Mouse (Mus musculus) C2C12 (cell line): Measurements from ENCODE around the gene Immp2l. TPM values are rescaled to one million over a fixed set of nuclear protein-coding genes. Genes with fewer than 3 reads are reported as not detected.

Experiments
- H3K27me3 ChIP-seq: one replicate; pipeline ENCODE4 v1.6.1; 2011; ENCODE audit not compliant: control insufficient read depth, insufficient read depth, insufficient read length
- H3K36me3 ChIP-seq: one replicate; pipeline ENCODE4 v1.6.1; 2011; ENCODE audit not compliant: control insufficient read depth, insufficient read depth
- H3K4me3 ChIP-seq: one replicate; pipeline ENCODE4 v1.5.1; 2011; ENCODE audit warnings: mild to moderate bottlenecking, control low read depth; ENCODE audit not compliant: poor library complexity, insufficient read depth, severe bottlenecking
- H3K79me2 ChIP-seq: one replicate; pipeline ENCODE4 v1.6.1; 2011; ENCODE audit not compliant: control insufficient read depth, insufficient read depth
- H3K79me3 ChIP-seq: one replicate; pipeline ENCODE4 v1.6.1; 2011; ENCODE audit warnings: low read depth, control low read depth
- H3ac ChIP-seq: one replicate; pipeline ENCODE3; 2011; ENCODE audit warnings: low read depth; ENCODE audit not compliant: control insufficient read depth, insufficient read length
- CEBPB ChIP-seq: IDR thresholded peaks from one replicate; pipeline ENCODE4 v1.6.1; 2011; ENCODE audit warnings: low read depth, mild to moderate bottlenecking, control low read depth, moderate library complexity
- CTCF ChIP-seq: IDR thresholded peaks from one replicate; pipeline ENCODE4 v1.5.1; 2011; ENCODE audit not compliant: control insufficient read depth, insufficient read depth, insufficient read length
- FOSL1 ChIP-seq: IDR thresholded peaks from one replicate; pipeline ENCODE4 v1.8.0; 2011; ENCODE audit warnings: mild to moderate bottlenecking, low read length; ENCODE audit not compliant: poor library complexity, insufficient read depth, severe bottlenecking
- MAX ChIP-seq: IDR thresholded peaks from one replicate; pipeline ENCODE4 v1.6.1; 2011; ENCODE audit warnings: mild to moderate bottlenecking, control low read depth
- MYOD1 ChIP-seq: IDR thresholded peaks from one replicate; pipeline ENCODE4 v1.6.1; 2011; ENCODE audit warnings: low read depth; ENCODE audit not compliant: control insufficient read depth, insufficient read length
- MYOG ChIP-seq: IDR thresholded peaks from one replicate; pipeline ENCODE4 v1.6.1; 2011; ENCODE audit not compliant: control insufficient read depth, insufficient read length; ENCODE audit errors: extremely low read depth
- USF1 ChIP-seq: IDR thresholded peaks from one replicate; pipeline ENCODE4 v1.6.1; 2011; ENCODE audit warnings: low read depth, mild to moderate bottlenecking, control low read depth, moderate library complexity
- polyA plus RNA-seq: library from polyadenylated mRNA; unstranded; fragments of >200 nt; fragmentation: generic; extraction: Trizol; gene quantifications from one replicate; pipeline ENCODE4 v1.2.1, GENCODE M21; 2012; ENCODE audit warnings: missing spikeins

The Immp2l gene
- polyA plus RNA-seq, 1 experiment, result 6.2 TPM

DNA sequence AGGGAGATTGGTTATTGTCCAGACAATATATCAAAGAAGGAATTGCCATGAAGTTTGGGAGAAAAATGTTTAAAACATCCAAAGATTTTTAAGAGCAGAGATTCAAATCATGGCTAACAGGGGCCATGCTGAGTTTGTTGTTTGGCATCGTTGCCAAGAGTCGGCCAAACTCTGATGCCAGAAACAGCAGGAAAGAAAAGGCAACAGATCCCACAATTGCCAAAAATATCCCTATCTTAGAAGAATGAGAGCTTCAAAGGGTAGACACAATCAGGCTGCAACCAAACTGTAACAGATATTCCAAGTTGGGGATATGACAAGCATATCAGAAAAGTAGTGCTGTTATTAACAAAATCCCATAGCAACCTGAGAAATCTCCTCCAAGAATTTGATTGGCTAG, 686.7 kb downstream of the Immp2l start:
- Histone ChIP-seq H3ac (no peak overlapping the region), H3K36me3 (no peaks in the 10 kb centered on the region), H3K4me3 (no peak overlapping the region), H3K27me3 (no peaks in the 10 kb centered on the region), H3K79me3 (no peaks in the 10 kb centered on the region), H3K79me2 (no peaks in the 10 kb centered on the region)
- no peak for TF ChIP-seq USF1

DNA sequence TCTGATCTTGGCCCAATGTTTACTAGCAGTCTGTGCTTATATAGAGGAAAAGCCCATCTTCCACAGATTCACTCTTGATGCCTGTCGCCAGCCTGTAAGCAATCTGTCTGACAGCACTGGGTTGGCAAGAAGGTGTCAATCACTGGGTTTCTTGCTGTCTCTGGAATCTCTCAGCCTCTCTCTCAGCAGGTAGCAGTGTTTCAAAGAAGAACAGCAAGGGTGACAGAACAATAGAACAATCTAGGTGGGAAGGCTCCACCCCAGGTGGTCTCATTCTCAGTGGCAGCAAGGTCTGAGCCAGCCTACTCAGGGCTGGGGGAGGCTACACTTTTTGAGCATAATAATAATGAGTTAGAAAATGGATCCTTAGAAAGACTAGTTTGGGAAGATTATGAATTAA, 693.1 kb downstream of the Immp2l start:
- H3K4me3 ChIP-seq, result no peak overlapping the region
- no peaks in the 10 kb centered on the region for H3K79me3 ChIP-seq
- TF ChIP-seq MYOG, result no peak
- no peak for TF ChIP-seq USF1
- no peak for TF ChIP-seq CEBPB
- TF ChIP-seq CTCF, result no peak
- TF ChIP-seq MAX, result no peak
- TF ChIP-seq FOSL1, result no peak
- no peak for TF ChIP-seq MYOD1
- H3K27me3 ChIP-seq, result no peaks in the 10 kb centered on the region
- no peaks in the 10 kb centered on the region for H3K36me3 ChIP-seq
- no peaks in the 10 kb centered on the region for H3K79me2 ChIP-seq
- H3ac ChIP-seq, result no peak overlapping the region

DNA sequence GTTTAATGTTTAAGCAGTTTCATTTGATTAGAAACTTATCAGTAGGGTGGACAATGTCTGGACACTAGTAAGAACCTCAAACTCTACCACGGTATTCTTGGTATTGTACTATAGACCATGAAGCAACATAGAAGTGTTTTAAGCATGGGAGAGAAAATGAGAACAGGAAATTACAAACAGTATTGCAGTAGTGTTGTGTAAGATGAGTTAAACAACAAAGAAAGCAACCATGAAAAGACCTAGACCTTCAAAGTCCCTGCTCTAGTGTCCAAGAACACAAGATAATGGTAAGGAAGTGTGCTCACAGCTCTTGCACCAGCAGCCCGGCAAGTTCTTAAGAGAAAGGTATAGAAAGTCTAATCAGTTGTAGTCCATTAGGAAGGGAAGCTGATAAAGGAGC, 700.7 kb downstream of the Immp2l start:
- Histone ChIP-seq H3ac (no peak overlapping the region), H3K36me3 (no peaks in the 10 kb centered on the region), H3K27me3 (no peaks in the 10 kb centered on the region), H3K4me3 (no peak overlapping the region), H3K79me3 (no peaks in the 10 kb centered on the region), H3K79me2 (no peaks in the 10 kb centered on the region)
- TF ChIP-seq FOSL1 (no peak), CEBPB (no peak), USF1 (no peak), MYOG (no peak), MAX (no peak), MYOD1 (no peak), CTCF (no peak)

DNA sequence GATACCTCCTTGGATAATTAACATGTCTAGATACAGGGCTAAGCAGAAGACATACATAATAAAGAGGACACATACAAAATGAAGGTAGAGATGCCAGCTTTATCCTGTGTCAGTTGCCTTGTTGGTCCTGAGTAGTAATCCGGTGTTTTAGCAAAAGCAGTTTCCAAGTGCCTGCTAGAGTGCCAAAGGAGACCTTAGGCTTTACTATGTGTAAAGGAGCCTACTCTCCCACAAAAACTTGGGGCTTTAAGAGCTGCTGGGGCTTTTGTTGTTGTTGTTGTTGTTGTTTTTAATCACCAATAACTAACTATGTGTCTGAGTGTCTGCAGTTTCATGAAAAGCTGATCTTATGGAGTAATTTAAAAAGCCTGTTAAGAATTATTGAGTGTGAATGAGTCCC, 702.8 kb downstream of the Immp2l start:
- H3K79me3 ChIP-seq, result no peaks in the 10 kb centered on the region
- no peak overlapping the region for H3ac ChIP-seq
- H3K27me3 ChIP-seq, result no peaks in the 10 kb centered on the region
- H3K36me3 ChIP-seq, result no peaks in the 10 kb centered on the region
- no peaks in the 10 kb centered on the region for H3K79me2 ChIP-seq
- no peak for TF ChIP-seq MYOD1
- TF ChIP-seq MAX, result no peak
- no peak for TF ChIP-seq CTCF
- no peak for TF ChIP-seq USF1
- no peak for TF ChIP-seq FOSL1
- no peak for TF ChIP-seq CEBPB
- no peak for TF ChIP-seq MYOG
- H3K4me3 ChIP-seq, result no peak overlapping the region

DNA sequence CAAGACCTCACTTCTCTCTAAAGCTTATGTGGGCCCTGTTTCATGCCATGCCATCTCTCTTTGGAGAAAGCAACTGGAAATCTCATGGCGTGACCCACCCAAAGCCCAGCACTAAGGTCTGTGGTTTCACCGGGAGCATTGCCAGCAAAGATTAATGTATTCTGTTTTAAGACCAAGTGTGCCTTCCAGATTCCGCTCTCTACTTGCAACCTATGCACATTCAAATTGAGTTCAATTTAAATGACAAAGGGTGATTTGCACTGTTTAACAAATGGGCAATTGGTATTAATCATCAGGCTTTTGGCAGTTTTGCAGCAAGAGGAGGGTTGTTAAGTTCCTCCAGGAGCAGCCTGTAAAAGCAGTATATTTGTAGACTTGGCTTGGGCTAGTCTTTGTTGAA, 703.3 kb downstream of the Immp2l start:
- Histone ChIP-seq H3K79me3 (no peaks in the 10 kb centered on the region), H3ac (no peak overlapping the region), H3K27me3 (no peaks in the 10 kb centered on the region), H3K4me3 (no peak overlapping the region), H3K36me3 (no peaks in the 10 kb centered on the region), H3K79me2 (no peaks in the 10 kb centered on the region)
- TF ChIP-seq MAX (no peak), CTCF (no peak), MYOD1 (no peak), CEBPB (no peak), MYOG (no peak), FOSL1 (no peak), USF1 (no peak)

DNA sequence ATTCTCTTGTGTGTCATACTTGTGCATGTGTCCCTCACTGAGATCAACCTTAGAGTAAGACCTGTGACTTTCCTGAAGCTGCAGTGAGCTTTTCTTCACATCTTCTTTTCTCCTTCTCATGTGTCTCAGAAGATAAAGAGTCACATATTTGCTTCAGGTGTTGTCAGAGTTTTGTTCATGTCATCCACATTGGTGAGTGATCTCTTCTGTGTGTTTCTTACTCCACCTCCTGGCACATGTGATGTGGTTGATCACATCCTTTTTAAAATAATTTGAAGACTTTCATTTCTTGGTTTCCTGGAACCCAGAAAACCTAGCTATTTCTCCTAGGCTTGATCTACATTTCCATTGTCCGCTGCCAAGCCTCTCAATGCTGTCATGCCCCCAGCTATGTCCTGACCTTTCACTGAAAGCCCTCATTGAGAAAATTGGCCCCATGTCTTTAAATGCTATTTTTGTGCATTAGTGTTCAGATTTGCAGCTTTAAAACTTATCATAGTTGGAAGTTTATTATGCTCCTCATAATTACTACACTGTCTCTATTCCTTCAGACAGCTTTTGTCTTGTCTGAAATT, 704.0 kb downstream of the Immp2l start:
- Histone ChIP-seq H3K4me3 (no peak overlapping the region), H3K79me3 (no peaks in the 10 kb centered on the region), H3K79me2 (no peaks in the 10 kb centered on the region), H3ac (no peak overlapping the region), H3K36me3 (no peaks in the 10 kb centered on the region), H3K27me3 (no peaks in the 10 kb centered on the region)
- TF ChIP-seq MAX, result no peak
- TF ChIP-seq FOSL1, result no peak
- TF ChIP-seq CEBPB, result no peak
- no peak for TF ChIP-seq MYOG
- no peak for TF ChIP-seq MYOD1
- no peak for TF ChIP-seq USF1
- no peak for TF ChIP-seq CTCF
